Mouse (Mus musculus) spleen, embryonic (tissue): ENCODE results near the gene Tmbim7.
"Not testable (repeated sequence)": the region's sequence is repeated elsewhere in the genome, so short reads cannot be mapped to it uniquely, and the experiment has no call there.

Experiments used
- CTCF ChIA-PET: fragments of 350-600 bp; sonication (Branson Sonifier 250); formaldehyde crosslinking; loops from one replicate; lab custom pipeline; 2022; lab: Charles Lee

The Tmbim7 gene

GRCm38 (mm10) chr5:3650881-3651280, at the start of gene Tmbim7:
Gene Tmbim7 (plus strand): TSS chr5:3651181.
- CTCF ChIA-PET, result no interaction called here

- CTCF ChIA-PET, result no interaction called here
Observed at GRCm38 (mm10) chr5:3607114-3607513, 43.9 kb upstream of the Tmbim7 start.

GRCm38 (mm10) chr5:3609241-3609640, 41.7 kb upstream of the Tmbim7 start:
- CTCF ChIA-PET, result no interaction called here

- CTCF ChIA-PET, result not testable (repeated sequence)
Observed at GRCm38 (mm10) chr5:3611835-3612234, 39.1 kb upstream of the Tmbim7 start.

GRCm38 (mm10) chr5:3620486-3620885, 30.5 kb upstream of the Tmbim7 start:
- CTCF ChIA-PET, result no interaction called here

- CTCF ChIA-PET, result no interaction called here
Observed at GRCm38 (mm10) chr5:3630055-3630454, 20.9 kb upstream of the Tmbim7 start.

GRCm38 (mm10) chr5:3631512-3632271, 19.3 kb upstream of the Tmbim7 start:
- CTCF ChIA-PET, result no interaction called here

- CTCF ChIA-PET, result no interaction called here
Observed at GRCm38 (mm10) chr5:3632285-3632684, 18.7 kb upstream of the Tmbim7 start.

GRCm38 (mm10) chr5:3633315-3633714, 17.7 kb upstream of the Tmbim7 start:
- CTCF ChIA-PET, result no interaction called here

- CTCF ChIA-PET, result no interaction called here
Observed at GRCm38 (mm10) chr5:3633951-3634350, 17.0 kb upstream of the Tmbim7 start.

- CTCF ChIA-PET, result interaction anchor here (0.8 kb wide), 1 partner anchor 444 kb away, joined by 3 read pairs; no protein-coding TSS in a partner anchor
Observed at GRCm38 (mm10) chr5:3635286-3635685, 15.7 kb upstream of the Tmbim7 start.

- CTCF ChIA-PET, result no interaction called here
Observed at GRCm38 (mm10) chr5:3644621-3645020, 6.4 kb upstream of the Tmbim7 start.

GRCm38 (mm10) chr5:3645326-3645725, 5.7 kb upstream of the Tmbim7 start:
- CTCF ChIA-PET, result no interaction called here

GRCm38 (mm10) chr5:3646539-3646938, 4.4 kb upstream of the Tmbim7 start:
- CTCF ChIA-PET, result interaction anchor here (0.6 to 0.7 kb wide), 2 partner anchors 243 to 295 kb away, joined by 3 to 4 read pairs; no protein-coding TSS in a partner anchor

- CTCF ChIA-PET, result interaction anchor here (0.6 to 1.6 kb wide), 3 partner anchors 156 to 295 kb away, joined by 3 to 5 read pairs (median 4); partner anchors contain the start of genes Ankib1 and Krit1
Observed at GRCm38 (mm10) chr5:3646991-3647707, 3.8 kb upstream of the Tmbim7 start.

- CTCF ChIA-PET, result interaction anchor here (1.6 kb wide), 1 partner anchor 155 kb away, joined by 5 read pairs; the partner anchor contains the start of genes Ankib1 and Krit1
Observed at GRCm38 (mm10) chr5:3647708-3648121, 3.3 kb upstream of the Tmbim7 start.

- CTCF ChIA-PET, result interaction anchor here (1.6 kb wide), 1 partner anchor 155 kb away, joined by 5 read pairs; the partner anchor contains the start of genes Ankib1 and Krit1
Observed at GRCm38 (mm10) chr5:3648206-3648848, 2.7 kb upstream of the Tmbim7 start.

- CTCF ChIA-PET, result interaction anchor here (1.6 kb wide), 1 partner anchor 154 kb away, joined by 5 read pairs; the partner anchor contains the start of genes Ankib1 and Krit1
Observed at GRCm38 (mm10) chr5:3648849-3649210, 2.2 kb upstream of the Tmbim7 start.

- CTCF ChIA-PET, result interaction anchor here (0.6 kb wide), 1 partner anchor 18 kb away, joined by 4 read pairs; no protein-coding TSS in a partner anchor
Observed at GRCm38 (mm10) chr5:3651621-3652020, 640 bp downstream of the Tmbim7 start.

- CTCF ChIA-PET, result not testable (repeated sequence)
Observed at GRCm38 (mm10) chr5:3652903-3653575, 2.1 kb downstream of the Tmbim7 start.

- CTCF ChIA-PET, result no interaction called here
Observed at GRCm38 (mm10) chr5:3653801-3654200, 2.8 kb downstream of the Tmbim7 start.
